Comparison of ENCODE assay signal across 22 mouse cellular contexts in the genomic region with DNA sequence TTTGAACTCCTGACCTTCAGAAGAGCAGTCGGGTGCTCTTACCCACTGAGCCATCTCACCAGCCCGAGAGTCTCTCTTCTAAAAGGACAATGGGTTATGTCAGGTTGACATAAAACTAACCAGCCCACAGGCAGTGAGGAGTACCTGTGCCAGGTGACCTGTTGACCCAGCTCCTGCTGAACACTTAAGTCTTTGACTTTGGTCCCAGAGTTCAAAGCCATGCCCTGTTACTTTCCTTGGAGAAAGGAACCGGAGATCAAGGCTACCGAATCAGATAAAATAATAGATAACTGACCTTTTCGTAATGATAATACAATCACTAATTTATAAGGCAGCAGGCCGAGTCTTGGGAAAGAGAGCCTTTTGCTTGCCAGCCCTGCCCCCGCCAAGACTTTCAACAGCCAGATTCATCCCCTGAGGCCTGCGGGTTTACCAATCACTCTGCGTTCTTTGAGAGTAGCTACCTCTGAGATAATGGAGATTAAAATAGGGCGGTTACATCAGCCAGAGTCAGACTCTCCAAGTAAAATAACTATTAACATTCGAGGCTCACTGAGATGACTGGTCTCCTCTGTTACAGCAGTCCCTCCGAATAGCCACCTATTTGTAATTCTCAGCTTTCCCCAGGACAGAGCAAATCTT. TPM values are rescaled to one million over a fixed set of nuclear protein-coding genes. Genes with fewer than 3 reads are reported as not detected.
A peak's percentile ranks its signal among the peaks of the same experiment; 100 is the strongest.
DNase-seq lines count a peak whose midpoint lies in the region; ATAC-seq lines count a peak whose summit lies in the region.
"Had no signal": no experiment of that assay in that cellular context is flagged by ENCODE, and none has a peak within 500 bp of the region (broad histone marks: within the 10 kb centered on the region; RNA-seq: fewer than 3 reads in every experiment).

No protein-coding gene starts in this region.

- H3K4me3 ChIP-seq in heart, embryonic 11.5 days (ENCODE audit: low read depth, low read length) = no peak overlapping the region
- no peak overlapping the region for H3K4me3 ChIP-seq in neural tube, embryonic 13.5 days
- no peak overlapping the region for H3K4me3 ChIP-seq in neural tube, embryonic 15.5 days (replicated peaks)
- H3K4me3 ChIP-seq in embryonic facial prominence, embryonic 10.5 days = no peak overlapping the region
- H3K4me3 ChIP-seq: embryonic facial prominence, embryonic 12.5 days; forebrain, embryonic 12.5 days; liver, embryonic 15.5 days; midbrain, embryonic 12.5 days; neural tube, embryonic 12.5 days had no signal

- no peaks in the 10 kb centered on the region for H3K27me3 ChIP-seq in heart, embryonic 11.5 days (ENCODE audit: control insufficient read depth, insufficient read depth, low read length)
- H3K27me3 ChIP-seq in neural tube, embryonic 13.5 days = no peaks in the 10 kb centered on the region
- H3K27me3 ChIP-seq in neural tube, embryonic 15.5 days (replicated peaks) = no peaks in the 10 kb centered on the region
- no peaks in the 10 kb centered on the region for H3K27me3 ChIP-seq in embryonic facial prominence, embryonic 10.5 days (replicated peaks; ENCODE audit: low read depth, poor library complexity, severe bottlenecking)
- H3K27me3 ChIP-seq: embryonic facial prominence, embryonic 12.5 days; forebrain, embryonic 12.5 days; liver, embryonic 15.5 days; midbrain, embryonic 12.5 days; neural tube, embryonic 12.5 days had no signal

- H3K4me2 ChIP-seq in heart, embryonic 11.5 days = no peak overlapping the region
- no peak overlapping the region for H3K4me2 ChIP-seq in neural tube, embryonic 13.5 days
- H3K4me2 ChIP-seq in neural tube, embryonic 15.5 days = no peak overlapping the region
- H3K4me2 ChIP-seq: embryonic facial prominence, embryonic 12.5 days; forebrain, embryonic 12.5 days; liver, embryonic 15.5 days; midbrain, embryonic 12.5 days; neural tube, embryonic 12.5 days had no signal

- 65% methylated on average over 12 of the region's 12 CpGs for WGBS in heart, embryonic 11.5 days (ENCODE audit: insufficient replicate concordance)
- WGBS in neural tube, embryonic 13.5 days = 71% methylated on average over 12 of the region's 12 CpGs
- WGBS in neural tube, embryonic 15.5 days = 73% methylated on average over 12 of the region's 12 CpGs
- WGBS in embryonic facial prominence, embryonic 10.5 days = 77% methylated on average over 12 of the region's 12 CpGs

- no peaks in the 10 kb centered on the region for H3K9me3 ChIP-seq in heart, embryonic 11.5 days (replicated peaks; ENCODE audit: control insufficient read depth, low read length)
- no peaks in the 10 kb centered on the region for H3K9me3 ChIP-seq in neural tube, embryonic 13.5 days
- H3K9me3 ChIP-seq in neural tube, embryonic 15.5 days (replicated peaks) = no peaks in the 10 kb centered on the region
- no peaks in the 10 kb centered on the region for H3K9me3 ChIP-seq in embryonic facial prominence, embryonic 10.5 days
- H3K9me3 ChIP-seq: embryonic facial prominence, embryonic 12.5 days; forebrain, embryonic 12.5 days; liver, embryonic 15.5 days; midbrain, embryonic 12.5 days; neural tube, embryonic 12.5 days had no signal

- no peak overlapping the region for H3K9ac ChIP-seq in heart, embryonic 11.5 days (ENCODE audit: low read depth, low read length)
- H3K9ac ChIP-seq in neural tube, embryonic 13.5 days = no peak overlapping the region
- no peak overlapping the region for H3K9ac ChIP-seq in neural tube, embryonic 15.5 days (replicated peaks)
- H3K9ac ChIP-seq: embryonic facial prominence, embryonic 12.5 days; forebrain, embryonic 12.5 days; liver, embryonic 15.5 days; midbrain, embryonic 12.5 days; neural tube, embryonic 12.5 days had no signal

- no peak overlapping the region for H3K27ac ChIP-seq in heart, embryonic 11.5 days (ENCODE audit: low read depth, low read length)
- H3K27ac ChIP-seq in neural tube, embryonic 13.5 days (replicated peaks) = peak overlapping the region; percentile 34; the same call in 1 of the 2 replicates
- no peak overlapping the region for H3K27ac ChIP-seq in neural tube, embryonic 15.5 days (replicated peaks)
- no peak overlapping the region for H3K27ac ChIP-seq in embryonic facial prominence, embryonic 10.5 days (replicated peaks)
- H3K27ac ChIP-seq: embryonic facial prominence, embryonic 12.5 days; forebrain, embryonic 12.5 days; liver, embryonic 15.5 days; midbrain, embryonic 12.5 days; neural tube, embryonic 12.5 days had no signal

- no peaks in the 10 kb centered on the region for H3K36me3 ChIP-seq in heart, embryonic 11.5 days (ENCODE audit: control insufficient read depth, insufficient read depth, low read length)
- H3K36me3 ChIP-seq in neural tube, embryonic 13.5 days = no peaks in the 10 kb centered on the region
- no peaks in the 10 kb centered on the region for H3K36me3 ChIP-seq in neural tube, embryonic 15.5 days
- no peaks in the 10 kb centered on the region for H3K36me3 ChIP-seq in embryonic facial prominence, embryonic 10.5 days (replicated peaks)
- H3K36me3 ChIP-seq: embryonic facial prominence, embryonic 12.5 days; forebrain, embryonic 12.5 days; liver, embryonic 15.5 days; midbrain, embryonic 12.5 days; neural tube, embryonic 12.5 days had no signal

- ATAC-seq in heart, embryonic 11.5 days (replicated peaks; ENCODE audit: insufficient number of reproducible peaks, low FRiP score, low TSS enrichment) = no peak
- no peak for ATAC-seq in neural tube, embryonic 13.5 days (ENCODE audit: low read depth)
- no peak for ATAC-seq in neural tube, embryonic 15.5 days (ENCODE audit: low FRiP score)

- 0 out of 2 replicates have a peak, but pooled peaks cover 3% of the 10 kb centered on the region for H3K4me1 ChIP-seq in heart, embryonic 11.5 days (ENCODE audit: control insufficient read depth, insufficient read depth, low read length)
- peaks cover 27% of the 10 kb centered on the region for H3K4me1 ChIP-seq in neural tube, embryonic 13.5 days (replicated peaks)
- H3K4me1 ChIP-seq in neural tube, embryonic 15.5 days = peaks cover 23% of the 10 kb centered on the region
- peaks cover 15% of the 10 kb centered on the region for H3K4me1 ChIP-seq in embryonic facial prominence, embryonic 10.5 days

- peak; percentile 46 for DNase-seq in heart, adult 8-10 months (ENCODE audit: low spot score)
- peak; percentile 39 for DNase-seq in adrenal gland, postnatal 25 days
- DNase-seq in gonadal fat pad, adult 2 months (ENCODE audit: low read depth) = peak; percentile 99
- no peak for DNase-seq in embryonic facial prominence, embryonic 10.5 days (ENCODE audit: low spot score)
- no peak for DNase-seq in cerebellum, postnatal 25 days
- DNase-seq: cerebellum, postnatal 36 days; lung, postnatal 36 days had no signal

RNA-seq across cellular contexts. Expression of a gene that starts 12.6 kb away (rescaled TPM):
- total RNA-seq in heart, adult 8-10 months (2022) = under 1 TPM in 1 of 4 experiments, not detected in 3; 0.23 TPM
- 0.17 TPM in 1 of 2 replicates, not detected in the other for polyA plus RNA-seq in heart, embryonic 11.5 days (2014; fragmentation: Nextera tagmentation; extraction: Ambion mirVana)
- 0.23 and 0.31 TPM in 2 replicates for polyA plus RNA-seq in neural tube, embryonic 13.5 days (2015; fragmentation: Nextera tagmentation; extraction: Ambion mirVana)
- 0.46 and 0.50 TPM in 2 replicates for polyA plus RNA-seq in neural tube, embryonic 15.5 days (2015; fragmentation: Nextera tagmentation; extraction: Ambion mirVana)
- 1.6 TPM in 1 of 2 replicates, not detected in the other for total RNA-seq in adrenal gland, postnatal 25 days (2021)
- 0.09 TPM in 1 of 2 replicates, not detected in the other for polyA plus RNA-seq in gonadal fat pad, adult 2 months (2012; rRNA removed)
- not detected in 2 replicates for polyA plus RNA-seq in embryonic facial prominence, embryonic 10.5 days (2016; fragmentation: Nextera tagmentation; extraction: Ambion mirVana)
- total RNA-seq: layer of hippocampus, postnatal 10 days; left cerebral cortex, postnatal 36 days had no signal
- polyA plus RNA-seq: C2C12; embryonic facial prominence, embryonic 12.5 days; heart, postnatal 0 days; intestine, embryonic 14.5 days; kidney, embryonic 16.5 days; testis, adult 2 months had no signal

RNA-seq across cellular contexts. Expression of a gene that starts 17.4 kb away (rescaled TPM):
- 10 to 100 TPM in 3 of 4 experiments, 1 to 10 TPM in 1; 7.6 to 24.8 (median 17.2) TPM for total RNA-seq in heart, adult 8-10 months (2022)
- 39.7 and 40.1 TPM in 2 replicates for polyA plus RNA-seq in heart, embryonic 11.5 days (2014; fragmentation: Nextera tagmentation; extraction: Ambion mirVana)
- 59.9 and 60.1 TPM in 2 replicates for polyA plus RNA-seq in neural tube, embryonic 13.5 days (2015; fragmentation: Nextera tagmentation; extraction: Ambion mirVana)
- polyA plus RNA-seq in neural tube, embryonic 15.5 days (2015; fragmentation: Nextera tagmentation; extraction: Ambion mirVana) = 51.1 and 52.8 TPM in 2 replicates
- total RNA-seq in adrenal gland, postnatal 25 days (2021) = 33.2 and 35.7 TPM in 2 replicates
- 26.6 and 33.9 TPM in 2 replicates for polyA plus RNA-seq in gonadal fat pad, adult 2 months (2012; rRNA removed)
- 55.2 and 64.8 TPM in 2 replicates for polyA plus RNA-seq in embryonic facial prominence, embryonic 10.5 days (2016; fragmentation: Nextera tagmentation; extraction: Ambion mirVana)

RNA-seq across cellular contexts. Expression of a gene that starts 24.7 kb away (rescaled TPM):
- 1 to 10 TPM; 3.8 to 4.8 (median 4.2) TPM for total RNA-seq in heart, adult 8-10 months (2022)
- 17.0 and 18.4 TPM in 2 replicates for polyA plus RNA-seq in heart, embryonic 11.5 days (2014; fragmentation: Nextera tagmentation; extraction: Ambion mirVana)
- 38.7 and 38.9 TPM in 2 replicates for polyA plus RNA-seq in neural tube, embryonic 13.5 days (2015; fragmentation: Nextera tagmentation; extraction: Ambion mirVana)
- 39.6 and 41.1 TPM in 2 replicates for polyA plus RNA-seq in neural tube, embryonic 15.5 days (2015; fragmentation: Nextera tagmentation; extraction: Ambion mirVana)
- 56.6 and 57.8 TPM in 2 replicates for total RNA-seq in adrenal gland, postnatal 25 days (2021)
- 438 and 659 TPM in 2 replicates for polyA plus RNA-seq in gonadal fat pad, adult 2 months (2012; rRNA removed)
- 18.7 and 21.0 TPM in 2 replicates for polyA plus RNA-seq in embryonic facial prominence, embryonic 10.5 days (2016; fragmentation: Nextera tagmentation; extraction: Ambion mirVana)

Comparison
In these comparisons a context has a peak if more than half of its experiments do, and no peak if none do; other contexts are left out.
1. DNase-seq: peak in heart, adult 8-10 months (single experiment), adrenal gland, postnatal 25 days (single experiment) and gonadal fat pad, adult 2 months (single experiment); none in embryonic facial prominence, embryonic 10.5 days (single experiment) and cerebellum, postnatal 25 days (0 of 2).
2. RNA of a gene that starts 24.7 kb away (polyA plus RNA-seq): 438 to 659 TPM in gonadal fat pad, adult 2 months; 39.6 to 41.1 TPM in neural tube, embryonic 15.5 days, 38.7 to 38.9 TPM in neural tube, embryonic 13.5 days, 18.7 to 21.0 TPM in embryonic facial prominence, embryonic 10.5 days and 17.0 to 18.4 TPM in heart, embryonic 11.5 days; every median in the first group is over 10 times any median in the second.